Mouse (Mus musculus): ENCODE results near the gene Nelfa. TPM values are rescaled to one million over a fixed set of nuclear protein-coding genes. Genes with fewer than 3 reads are reported as not detected.

Nelfa gene
- total and polyA plus RNA-seq, 3 experiments: 20.6 to 41.2 (median 23.9) TPM

- no peaks in the 10 kb centered on the region for H3K9me3 ChIP-seq (replicated peaks; ENCODE audit: low read length)
- dilution Hi-C loops (cut with MboI; ENCODE audit: extremely low pct_ligation_motif_present, extremely low pct_unique_long_range_greater_than_20kb, low sequenced_read_pairs) (no loop called here), in situ Hi-C loops (cut with MboI; ENCODE audit: low pct_ligation_motif_present, low pct_unique_long_range_greater_than_20kb, low sequenced_read_pairs) (no loop called here)
- no peak overlapping the region for H3K4me3 ChIP-seq (replicated peaks in 1 of 3; ENCODE audit: low read depth in 2 of 3, low read length in 2 of 3, poor library complexity in 1 of 3)
- no peak overlapping the region for H3K9ac ChIP-seq (ENCODE audit: insufficient read depth, low read depth)
- peaks cover 27% of the 10 kb centered on the region for H3K79me2 ChIP-seq (replicated peaks; ENCODE audit: control insufficient read depth, extremely low read depth, insufficient read depth, poor library complexity, severe bottlenecking)
- H3K27ac ChIP-seq (ENCODE audit: insufficient read depth, low read depth): no peak overlapping the region
- TF ChIP-seq CHD1 (IDR thresholded peaks at IDR 0.05; ENCODE audit: low read depth, low read length) (no peak), USF2 (conservative IDR thresholded peaks at IDR 0.05; ENCODE audit: low read depth, low read length) (no peak), GABPA (IDR thresholded peaks at IDR 0.05; ENCODE audit: insufficient replicate concordance, low read depth, low read length) (no peak), RAD21 (IDR thresholded peaks at IDR 0.05; ENCODE audit: low read depth, low read length) (no peak), MYC (IDR thresholded peaks at IDR 0.05; ENCODE audit: low read depth, low read length) (no peak), KAT2A (IDR thresholded peaks at IDR 0.05; ENCODE audit: insufficient replicate concordance, low read length) (no peak), NRF1 (IDR thresholded peaks at IDR 0.05; ENCODE audit: low read depth, low read length) (no peak), CTCF (conservative IDR thresholded peaks at IDR 0.05 in 1 of 2, IDR thresholded peaks at IDR 0.05 in 1 of 2; ENCODE audit: low read depth in 2 of 2, low read length in 2 of 2) (no peak)
- no peaks in the 10 kb centered on the region for H3K4me1 ChIP-seq (ENCODE audit: control insufficient read depth in 1 of 2, insufficient read depth in 2 of 2)
- DNase-seq (ENCODE audit: extremely low read depth): no peak
- no peaks in the 10 kb centered on the region for H3K27me3 ChIP-seq (replicated peaks)
- H3K4me2 ChIP-seq (ENCODE audit: insufficient read depth, low read depth, poor library complexity, severe bottlenecking): no peak overlapping the region
- H3K36me3 ChIP-seq (replicated peaks in 1 of 2; ENCODE audit: control insufficient read depth in 1 of 2, insufficient read depth in 1 of 2, low read length in 1 of 2): peaks cover 35 to 68% of the 10 kb centered on the region in 2 experiments
Measured at GRCm38 (mm10) chr5:33926170-33926569, 10.0 kb downstream of the Nelfa start.

- no peaks in the 10 kb centered on the region for H3K27me3 ChIP-seq (replicated peaks)
- H3K36me3 ChIP-seq (replicated peaks in 1 of 2; ENCODE audit: control insufficient read depth in 1 of 2, insufficient read depth in 1 of 2, low read length in 1 of 2): peaks cover 39 to 73% of the 10 kb centered on the region in 2 experiments
- H3K4me2 ChIP-seq (ENCODE audit: insufficient read depth, low read depth, poor library complexity, severe bottlenecking): no peak overlapping the region
- no peak overlapping the region for H3K9ac ChIP-seq (ENCODE audit: insufficient read depth, low read depth)
- H3K4me1 ChIP-seq (ENCODE audit: control insufficient read depth in 1 of 2, insufficient read depth in 2 of 2): no peaks in the 10 kb centered on the region
- DNase-seq (ENCODE audit: extremely low read depth): no peak
- in situ Hi-C loops (cut with MboI; ENCODE audit: low pct_ligation_motif_present, low pct_unique_long_range_greater_than_20kb, low sequenced_read_pairs) (no loop called here), dilution Hi-C loops (cut with MboI; ENCODE audit: extremely low pct_ligation_motif_present, extremely low pct_unique_long_range_greater_than_20kb, low sequenced_read_pairs) (no loop called here)
- peaks cover 16% of the 10 kb centered on the region for H3K79me2 ChIP-seq (replicated peaks; ENCODE audit: control insufficient read depth, extremely low read depth, insufficient read depth, poor library complexity, severe bottlenecking)
- no peak for TF ChIP-seq SIN3A (IDR thresholded peaks at IDR 0.05; ENCODE audit: low read length)
- TF ChIP-seq CTCF (conservative IDR thresholded peaks at IDR 0.05 in 1 of 2, IDR thresholded peaks at IDR 0.05 in 1 of 2; ENCODE audit: low read depth in 2 of 2, low read length in 2 of 2): no peak
- TF ChIP-seq KAT2A (IDR thresholded peaks at IDR 0.05; ENCODE audit: insufficient replicate concordance, low read length): no peak
- no peak for TF ChIP-seq MAFK (IDR thresholded peaks at IDR 0.05; ENCODE audit: insufficient replicate concordance, low read length)
- TF ChIP-seq MAX (IDR thresholded peaks at IDR 0.05; ENCODE audit: low read length): no peak
- no peak for TF ChIP-seq JUN (IDR thresholded peaks at IDR 0.05; ENCODE audit: insufficient read depth, low read depth, low read length)
- no peak for TF ChIP-seq CHD2 (IDR thresholded peaks at IDR 0.05; ENCODE audit: low read length)
- TF ChIP-seq NELFE (IDR thresholded peaks at IDR 0.05; ENCODE audit: low read depth, low read length): no peak
- no peak overlapping the region for H3K4me3 ChIP-seq (replicated peaks in 1 of 3; ENCODE audit: low read depth in 2 of 3, low read length in 2 of 3, poor library complexity in 1 of 3)
- no peak overlapping the region for H3K27ac ChIP-seq (ENCODE audit: insufficient read depth, low read depth)
- no peaks in the 10 kb centered on the region for H3K9me3 ChIP-seq (replicated peaks; ENCODE audit: low read length)
Measured at GRCm38 (mm10) chr5:33922566-33922965, 13.6 kb downstream of the Nelfa start.
